Mouse (Mus musculus) small intestine, adult 2 months (tissue): Measurements from ENCODE around the gene Rasal2.

Source experiments
- CTCF ChIP-seq: fragments of 200-500 bp; IDR thresholded peaks from 2 replicates; pipeline ENCODE4 v1.5.1; 2012; ENCODE audit warnings: low read depth, mild to moderate bottlenecking, control low read depth, inconsistent platforms, low read length, moderate library complexity, mixed read lengths; ENCODE audit not compliant: insufficient replicate concordance, insufficient read length; ENCODE audit errors: extremely low read depth
- POLR2A ChIP-seq: fragments of 200-500 bp; IDR thresholded peaks from 2 replicates; pipeline ENCODE4 v1.6.1; 2012; ENCODE audit warnings: low read depth, mild to moderate bottlenecking, control low read depth, inconsistent platforms, low read length, moderate library complexity

GRCm38 (mm10) chr1:157370397-157370796, 42.0 kb downstream of the Rasal2 start:
- no peak for TF ChIP-seq CTCF
- no peak for TF ChIP-seq POLR2A
